Mouse (Mus musculus) hindbrain, embryonic 11.5 days (tissue): ENCODE measurements around the gene Arglu1. TPM values are rescaled to one million over a fixed set of nuclear protein-coding genes. Genes with fewer than 3 reads are reported as not detected.

Experiments used
- ATAC-seq: fragments of 200-750 bp; cut with Nextera tagmentation; 2 replicates; pipeline ENCODE4 v1.8.0; 2017; ENCODE audit warnings: mild to moderate bottlenecking, moderate TSS enrichment, moderate library complexity; ENCODE audit not compliant: low FRiP score
- DNase-seq: peaks from one replicate; pipeline ENCODE4 v3.0.0-alpha.2; 2015; ENCODE audit warnings: low spot score
- H3K27ac ChIP-seq: fragments of 300-500 bp; sonication (generic); 2 replicates; pipeline ENCODE4 v1.5.1; 2014; ENCODE audit warnings: mild to moderate bottlenecking, low read depth, low read length
- H3K27me3 ChIP-seq: fragments of 300-500 bp; sonication (generic); 2 replicates; pipeline ENCODE4 v1.6.1; 2014; ENCODE audit warnings: mild to moderate bottlenecking, low read length, moderate library complexity, mixed read lengths; ENCODE audit not compliant: control insufficient read depth, insufficient read depth
- H3K36me3 ChIP-seq: fragments of 300-500 bp; sonication (generic); 2 replicates; pipeline ENCODE4 v1.6.1; 2014; ENCODE audit warnings: mild to moderate bottlenecking, low read length, moderate library complexity, mixed read lengths; ENCODE audit not compliant: control insufficient read depth, insufficient read depth
- H3K4me1 ChIP-seq: fragments of 300-500 bp; sonication (generic); replicated peaks from 2 replicates; pipeline ENCODE4 v1.6.1; 2014; ENCODE audit warnings: low read length, mixed read lengths; ENCODE audit not compliant: control insufficient read depth, insufficient read depth
- H3K4me2 ChIP-seq: fragments of 300-500 bp; sonication (generic); replicated peaks from 2 replicates; pipeline ENCODE4 v1.6.1; 2014; ENCODE audit warnings: mild to moderate bottlenecking, low read depth, low read length
- H3K4me3 ChIP-seq: fragments of 300-500 bp; sonication (generic); 2 replicates; pipeline ENCODE4 v1.5.1; 2014; ENCODE audit warnings: low read depth, low read length
- H3K9ac ChIP-seq: fragments of 300-500 bp; sonication (generic); 2 replicates; pipeline ENCODE4 v1.6.1; 2014; ENCODE audit warnings: low read depth, low read length
- H3K9me3 ChIP-seq: fragments of 300-500 bp; sonication (generic); 2 replicates; pipeline ENCODE4 v1.6.1; 2016; ENCODE audit warnings: low read length; ENCODE audit not compliant: control insufficient read depth
- WGBS: fragments of 180-500 bp; shearing (Covaris S2); extraction: QIAGEN DNeasy Blood & Tissue Kit; methylation state at CpG from one replicate; pipeline ENCODE4 v1.1.7; 2014; 5-methylcytosine and 5-hydroxymethylcytosine counted together
- polyA plus RNA-seq: library from polyadenylated mRNA; unstranded; fragments of >200 nt; fragmentation: Nextera tagmentation; extraction: Ambion mirVana; gene quantifications from 2 replicates; pipeline ENCODE4 v1.2.1, GENCODE M21; 2014

Arglu1 gene
- polyA plus RNA-seq, 1 experiment from 2014 or later = 171 TPM

DNA sequence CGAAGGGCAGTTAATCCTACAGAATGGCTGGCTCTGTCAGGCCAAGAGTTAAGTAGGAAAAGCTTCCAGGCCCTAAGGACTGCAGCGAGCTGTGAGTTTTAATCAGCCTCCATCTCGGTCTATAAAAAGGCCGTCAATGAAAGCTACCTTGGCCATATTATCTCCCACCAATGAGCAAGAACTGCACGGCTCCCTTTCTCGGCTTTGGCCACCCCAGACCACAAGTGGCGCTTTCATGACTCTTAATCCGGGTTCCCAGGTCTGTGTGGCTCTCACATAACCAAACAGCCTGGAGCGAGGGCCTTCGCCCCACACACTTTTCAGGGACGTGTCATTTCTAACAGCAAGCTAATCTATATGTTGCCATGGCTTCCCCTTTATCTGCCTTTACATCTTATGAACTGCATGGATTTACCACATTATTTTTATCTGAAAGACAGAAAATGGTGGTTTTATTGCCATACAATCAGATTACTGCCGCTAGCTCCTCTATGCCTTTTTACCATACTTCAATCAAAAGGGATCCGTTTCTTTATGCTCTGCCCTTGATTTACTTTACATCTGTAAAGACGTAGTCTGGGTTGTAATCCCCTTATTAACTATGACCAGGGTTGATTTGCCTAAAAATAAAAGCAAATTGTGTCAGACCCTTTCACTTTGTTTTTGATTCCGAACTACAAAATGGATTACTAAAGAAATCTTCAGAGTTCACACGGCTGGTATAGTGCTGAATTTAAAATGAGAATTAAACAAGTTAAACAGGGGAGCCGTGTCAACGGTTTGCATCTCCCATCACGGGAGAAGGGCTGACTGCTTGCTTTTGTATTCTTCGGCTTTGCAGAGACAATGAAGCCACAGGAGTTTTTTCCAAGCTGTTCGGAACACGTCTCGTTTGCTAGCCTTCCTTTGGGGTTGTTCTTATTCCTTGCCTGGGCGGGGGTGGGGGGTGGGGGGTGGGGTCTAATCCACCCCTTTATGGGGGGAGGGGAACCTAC lies 34.7 kb downstream of the Arglu1 start:
- no peak for ATAC-seq
- Histone ChIP-seq H3K27ac (peak overlapping the region; percentile 0), H3K36me3 (no peaks in the 10 kb centered on the region), H3K27me3 (no peaks in the 10 kb centered on the region), H3K4me3 (peak overlapping the region; percentile 96), H3K4me2 (peak overlapping the region; percentile 85), H3K9me3 (no peaks in the 10 kb centered on the region), H3K9ac (peak overlapping the region; percentile 46), H3K4me1 (peaks cover 4% of the 10 kb centered on the region)
- WGBS = 9% methylated on average over 24 of the region's 24 CpGs
- DNase-seq = peak; percentile 61

DNA sequence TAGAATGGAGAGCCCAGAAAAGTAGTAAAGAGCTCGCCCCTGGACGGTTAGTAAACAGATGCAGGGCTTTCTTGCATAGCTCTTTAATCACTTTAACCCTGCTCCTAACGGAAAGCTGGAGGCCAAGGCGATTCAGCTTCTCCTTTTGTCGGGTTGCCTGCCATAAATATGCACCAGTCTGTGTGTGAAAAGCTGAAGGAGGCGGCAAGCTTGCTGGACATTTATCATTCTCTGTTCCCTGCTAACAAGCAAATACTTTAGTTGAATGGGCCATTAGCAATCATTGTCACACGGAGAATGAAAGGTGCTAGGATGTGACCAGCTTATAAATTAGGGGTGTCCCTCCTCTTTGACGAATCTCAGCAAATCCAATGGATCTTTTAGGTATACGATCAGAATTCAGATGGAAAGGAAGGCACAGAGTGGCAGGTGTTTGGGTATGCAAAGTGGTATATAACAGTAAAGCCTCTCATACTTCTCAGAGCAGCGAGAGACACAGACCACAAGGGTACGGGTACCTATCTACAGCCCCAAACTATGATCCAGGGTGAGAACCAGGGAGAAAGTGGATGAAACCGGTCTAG lies 36.3 kb downstream of the Arglu1 start:
- ATAC-seq = peak; percentile 46
- no peaks in the 10 kb centered on the region for H3K36me3 ChIP-seq
- peak overlapping the region; percentile 22 for H3K4me2 ChIP-seq
- peak; percentile 60 for DNase-seq
- 27% methylated on average over 12 of the region's 12 CpGs for WGBS
- H3K9me3 ChIP-seq = no peaks in the 10 kb centered on the region
- 0 out of 2 replicates have a peak overlapping the region, but pooled peaks have one; percentile 12 for H3K9ac ChIP-seq
- H3K4me3 ChIP-seq = peak overlapping the region; percentile 9; the same call in 1 of the 2 replicates
- H3K27me3 ChIP-seq = no peaks in the 10 kb centered on the region
- H3K4me1 ChIP-seq = peaks cover 8% of the 10 kb centered on the region
- no peak overlapping the region for H3K27ac ChIP-seq

DNA sequence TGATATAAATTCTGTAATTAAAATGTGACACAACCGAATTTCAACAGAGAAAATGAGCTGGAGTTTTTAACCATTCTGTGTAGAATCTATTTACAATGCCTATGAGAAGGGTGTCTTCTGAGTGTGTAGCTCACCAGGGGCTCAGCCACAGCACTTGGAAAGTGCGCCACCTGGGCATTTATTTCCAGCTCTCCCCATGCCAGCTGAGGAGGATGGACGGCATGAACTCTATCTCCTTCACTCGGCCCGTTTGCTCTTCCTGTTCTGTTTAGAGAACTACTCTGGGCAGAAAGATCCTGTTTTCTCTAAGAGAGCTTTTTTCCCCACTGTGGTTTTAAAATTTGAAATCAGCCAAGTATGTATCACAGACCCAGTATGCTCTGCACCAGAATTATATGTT lies 37.0 kb downstream of the Arglu1 start:
- Histone ChIP-seq H3K4me3 (0 out of 2 replicates have a peak overlapping the region, but pooled peaks have one; percentile 0), H3K27me3 (no peaks in the 10 kb centered on the region), H3K9ac (no peak overlapping the region), H3K27ac (no peak overlapping the region), H3K4me1 (peaks cover 8% of the 10 kb centered on the region), H3K36me3 (no peaks in the 10 kb centered on the region), H3K4me2 (peak overlapping the region; percentile 22; the same call in 1 of the 2 replicates), H3K9me3 (no peaks in the 10 kb centered on the region)
- DNase-seq (no peak), ATAC-seq (no peak)
- WGBS = 54% methylated on average over 5 of the region's 5 CpGs

DNA sequence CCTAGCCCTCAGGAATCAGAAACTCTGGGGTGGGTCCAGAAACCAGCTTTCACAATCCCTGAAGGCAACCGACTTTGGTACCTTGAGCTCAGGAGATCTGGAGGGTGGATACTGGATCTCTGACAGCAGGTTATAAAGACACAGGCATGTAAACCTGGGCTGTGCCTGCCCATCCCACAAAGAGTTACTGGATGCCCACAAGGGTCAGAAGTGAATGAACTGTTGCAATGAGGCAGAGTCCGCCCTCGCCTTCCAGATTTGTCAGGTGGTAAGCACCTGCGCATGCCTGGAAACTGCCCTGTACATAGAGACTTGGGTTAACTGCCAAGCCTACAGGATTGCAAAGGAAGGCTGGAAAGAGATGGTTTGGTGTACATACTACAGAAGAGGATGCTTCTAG lies 37.9 kb downstream of the Arglu1 start:
- DNase-seq (no peak), ATAC-seq (no peak)
- Histone ChIP-seq H3K4me1 (peaks cover 8% of the 10 kb centered on the region), H3K4me3 (no peak overlapping the region), H3K27me3 (no peaks in the 10 kb centered on the region), H3K36me3 (no peaks in the 10 kb centered on the region), H3K27ac (no peak overlapping the region), H3K9me3 (no peaks in the 10 kb centered on the region), H3K4me2 (no peak overlapping the region), H3K9ac (no peak overlapping the region)
- 84% methylated on average over 4 of the region's 4 CpGs for WGBS

DNA sequence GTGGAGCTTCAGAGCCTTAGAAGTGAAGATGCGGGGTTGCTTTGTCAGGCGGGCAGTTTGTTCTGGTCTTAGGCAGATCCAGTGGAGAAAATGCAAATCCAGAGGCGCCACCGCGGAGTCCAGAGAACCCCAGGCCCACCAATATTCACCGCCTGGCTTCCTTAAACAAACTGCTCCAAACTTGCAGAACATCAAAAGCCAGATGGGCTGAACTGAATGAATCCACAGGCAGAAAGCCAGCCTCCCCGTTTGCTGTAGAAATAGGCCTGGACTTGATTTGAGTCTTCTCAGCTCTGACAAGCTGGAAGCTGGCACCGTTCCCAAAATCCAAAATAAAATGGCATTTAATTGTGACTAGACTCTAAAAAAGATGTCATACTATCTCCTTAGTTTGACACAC lies 40.4 kb downstream of the Arglu1 start:
- Histone ChIP-seq H3K9me3 (no peaks in the 10 kb centered on the region), H3K4me3 (no peak overlapping the region), H3K27me3 (no peaks in the 10 kb centered on the region), H3K9ac (no peak overlapping the region), H3K27ac (no peak overlapping the region), H3K4me1 (peaks cover 6% of the 10 kb centered on the region), H3K4me2 (no peak overlapping the region), H3K36me3 (no peaks in the 10 kb centered on the region)
- 54% methylated on average over 8 of the region's 8 CpGs for WGBS
- DNase-seq (no peak), ATAC-seq (no peak)

DNA sequence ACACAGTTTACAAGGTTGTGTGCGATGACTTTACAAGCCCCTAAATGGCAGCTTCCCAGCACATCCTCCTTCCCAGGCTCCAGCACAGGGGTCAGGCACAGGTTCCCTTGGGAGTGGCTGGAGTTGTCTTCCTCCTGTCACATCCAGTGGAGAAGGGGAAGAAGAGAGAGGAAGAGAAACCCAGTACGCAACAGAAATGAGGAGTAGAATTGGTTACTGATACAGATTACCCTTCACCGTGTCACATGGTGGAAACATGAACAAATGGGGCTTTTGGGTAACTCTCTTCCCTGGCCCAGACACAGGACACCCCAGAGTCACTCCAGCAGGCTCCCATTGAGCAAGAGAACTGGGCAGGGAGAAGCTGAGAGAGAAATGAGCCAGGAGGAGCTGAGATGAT lies 40.8 kb downstream of the Arglu1 start:
- no peaks in the 10 kb centered on the region for H3K9me3 ChIP-seq
- H3K4me2 ChIP-seq = no peak overlapping the region
- no peaks in the 10 kb centered on the region for H3K27me3 ChIP-seq
- H3K36me3 ChIP-seq = no peaks in the 10 kb centered on the region
- H3K4me1 ChIP-seq = peaks cover 6% of the 10 kb centered on the region
- WGBS = 86% methylated on average over 3 of the region's 3 CpGs
- H3K9ac ChIP-seq = no peak overlapping the region
- no peak overlapping the region for H3K27ac ChIP-seq
- ATAC-seq (no peak), DNase-seq (no peak)
- H3K4me3 ChIP-seq = no peak overlapping the region

DNA sequence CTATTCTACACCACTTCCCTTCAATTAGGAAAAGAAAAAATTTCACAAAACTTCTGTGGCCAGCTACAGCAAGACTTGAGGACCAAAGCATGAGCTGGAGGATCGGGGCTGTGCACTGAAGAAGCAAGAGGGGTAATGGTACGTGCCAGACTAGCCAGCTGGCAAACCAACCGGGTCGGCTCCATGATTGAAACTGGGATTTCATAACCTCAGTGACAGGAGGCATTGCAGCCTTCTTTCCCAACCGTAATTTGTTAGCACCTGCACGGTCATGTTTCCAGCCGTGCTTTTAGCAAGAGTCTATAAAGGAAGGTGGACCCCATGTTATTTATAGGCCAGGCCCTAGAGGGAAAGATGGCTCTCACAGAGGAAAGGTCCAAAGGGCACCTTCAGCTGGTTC lies 41.6 kb downstream of the Arglu1 start:
- Histone ChIP-seq H3K4me3 (no peak overlapping the region), H3K9ac (no peak overlapping the region), H3K4me2 (no peak overlapping the region)

DNA sequence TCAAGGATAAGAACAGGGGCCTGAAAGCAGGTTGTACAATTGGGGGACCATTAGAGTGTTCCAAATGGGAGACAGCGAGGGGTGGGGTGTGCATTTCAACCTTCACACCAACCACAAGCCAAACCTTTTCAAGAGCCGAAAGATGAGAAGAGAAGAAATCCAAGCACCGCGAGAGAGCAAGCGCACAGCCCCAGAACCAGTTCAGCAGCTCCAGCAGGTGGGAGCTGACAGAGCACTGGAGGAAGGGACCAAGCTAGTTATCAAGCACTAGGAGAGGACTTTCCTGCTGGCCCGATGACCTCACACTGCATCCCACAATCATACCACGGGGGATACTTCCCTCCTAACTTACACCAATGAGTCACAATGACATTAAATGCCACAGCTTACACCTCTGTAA lies 42.5 kb downstream of the Arglu1 start:
- ATAC-seq = no peak
- no peaks in the 10 kb centered on the region for H3K36me3 ChIP-seq
- no peaks in the 10 kb centered on the region for H3K9me3 ChIP-seq
- H3K4me1 ChIP-seq = peaks cover 6% of the 10 kb centered on the region
- no peak for DNase-seq
- no peak overlapping the region for H3K4me2 ChIP-seq
- H3K9ac ChIP-seq = no peak overlapping the region
- H3K27me3 ChIP-seq = no peaks in the 10 kb centered on the region
- H3K4me3 ChIP-seq = no peak overlapping the region
- no peak overlapping the region for H3K27ac ChIP-seq
- WGBS = 76% methylated on average over 7 of the region's 7 CpGs

More for the DNA sequence above, 41.6 kb downstream of the Arglu1 start:
- Histone ChIP-seq H3K27me3 (no peaks in the 10 kb centered on the region), H3K36me3 (no peaks in the 10 kb centered on the region), H3K9me3 (no peaks in the 10 kb centered on the region), H3K4me1 (peaks cover 6% of the 10 kb centered on the region), H3K27ac (no peak overlapping the region)
- no peak for DNase-seq
- WGBS = 84% methylated on average over 7 of the region's 7 CpGs
- no peak for ATAC-seq
